Mouse (Mus musculus) G1E (cell line): Measurements from ENCODE around the gene Itih4. TPM values are rescaled to one million over a fixed set of nuclear protein-coding genes. Genes with fewer than 3 reads are reported as not detected.
A peak's percentile ranks its signal among the peaks of the same experiment; 100 is the strongest.

Source experiments
- ATAC-seq: 2 replicates; pipeline ENCODE4 v1.8.0; 2016; ENCODE audit warnings: mild to moderate bottlenecking; ENCODE audit not compliant: insufficient number of reproducible peaks, poor library complexity, low FRiP score, severe bottlenecking; ENCODE audit errors: extremely low read depth
- DNase-seq: peaks from one replicate; pipeline ENCODE4 v3.0.0; 2012; ENCODE audit warnings: low spot score
- H3K27me3 ChIP-seq: 2 replicates; pipeline ENCODE4 v1.6.1; 2012; ENCODE audit warnings: mild to moderate bottlenecking, low read length, inconsistent platforms; ENCODE audit not compliant: insufficient read depth
- H3K36me3 ChIP-seq: replicated peaks from 2 replicates; pipeline ENCODE3; 2012; ENCODE audit warnings: mild to moderate bottlenecking, inconsistent platforms
- H3K4me1 ChIP-seq: 2 replicates; pipeline ENCODE4 v1.6.1; 2012; ENCODE audit warnings: low read depth, low read length, inconsistent platforms, mixed read lengths; ENCODE audit not compliant: insufficient read depth
- H3K4me3 ChIP-seq: 2 replicates; pipeline ENCODE4 v1.5.1; 2012; ENCODE audit warnings: low read depth, mild to moderate bottlenecking, inconsistent platforms, low read length, moderate library complexity, mixed read lengths
- H3K9me3 ChIP-seq: replicated peaks from 2 replicates; pipeline ENCODE4 v1.6.1; 2012; ENCODE audit warnings: inconsistent platforms
- CTCF ChIP-seq: IDR thresholded peaks from 2 replicates; pipeline ENCODE4 v1.5.1; 2012; ENCODE audit warnings: low read depth, low read length, inconsistent platforms, mixed read lengths
- GATA1 ChIP-seq: IDR thresholded peaks from 2 replicates; pipeline ENCODE4 v1.6.1; 2012; ENCODE audit warnings: borderline replicate concordance, low read length, inconsistent platforms, mixed read lengths
- GATA2 ChIP-seq: IDR thresholded peaks from 2 replicates; pipeline ENCODE4 v1.6.1; 2012; ENCODE audit warnings: low read depth, low read length, inconsistent platforms, borderline replicate concordance
- POLR2AphosphoS5 ChIP-seq: IDR thresholded peaks from 2 replicates; pipeline ENCODE4 v1.6.1; 2012; ENCODE audit warnings: low read depth, low read length, inconsistent platforms; ENCODE audit not compliant: insufficient replicate concordance
- TAL1 ChIP-seq: conservative IDR thresholded peaks from 2 replicates; pipeline ENCODE4 v1.6.1; 2012; ENCODE audit warnings: low read depth, low read length, inconsistent platforms, mixed read lengths
- polyA plus RNA-seq: library from polyadenylated mRNA; stranded (reverse); fragments of >175 nt; gene quantifications from 2 replicates; pipeline ENCODE4 v1.2.3, GENCODE M21; 2012
- total RNA-seq, 2 experiments: library from RNA; stranded (forward) in 1 of 2; stranded (reverse) in 1 of 2; fragments of 200-1000 nt in 1 of 2; fragments of >200 nt in 1 of 2; fragmentation: Nextera tagmentation in 1 of 2; gene quantifications; 2 replicates each; pipeline ENCODE4 v1.2.3; 2014 to 2017

The Itih4 gene
- total and polyA plus RNA-seq, 3 experiments = 0.11 TPM; not detected in 2

GRCm38 (mm10) chr14:30943860-30944674 lies 57.8 kb downstream of the Itih4 start:
- TF ChIP-seq GATA1 (no peak), CTCF (peak; percentile 87), POLR2AphosphoS5 (no peak), GATA2 (no peak), TAL1 (no peak)
- no peak overlapping the region for H3K4me3 ChIP-seq
- H3K9me3 ChIP-seq = no peaks in the 10 kb centered on the region
- H3K4me1 ChIP-seq = peaks cover 2% of the 10 kb centered on the region; the same call in 1 of the 2 replicates
- DNase-seq (peak; percentile 32), ATAC-seq (no peak; the same call in 1 of the 2 replicates)
- H3K27me3 ChIP-seq = peaks cover 25% of the 10 kb centered on the region
- no peaks in the 10 kb centered on the region for H3K36me3 ChIP-seq

GRCm38 (mm10) chr14:30944745-30945144 lies 58.5 kb downstream of the Itih4 start:
- DNase-seq (no peak), ATAC-seq (no peak)
- H3K36me3 ChIP-seq = no peaks in the 10 kb centered on the region
- TF ChIP-seq GATA2 = no peak
- TF ChIP-seq TAL1 = no peak
- TF ChIP-seq POLR2AphosphoS5 = no peak
- no peak for TF ChIP-seq GATA1
- no peak for TF ChIP-seq CTCF
- peaks cover 25% of the 10 kb centered on the region for H3K27me3 ChIP-seq
- H3K9me3 ChIP-seq = no peaks in the 10 kb centered on the region
- no peak overlapping the region for H3K4me3 ChIP-seq
- peaks cover 5% of the 10 kb centered on the region; the same call in 1 of the 2 replicates for H3K4me1 ChIP-seq

- Histone ChIP-seq H3K27me3 (peaks cover 11% of the 10 kb centered on the region), H3K4me1 (peaks cover 28% of the 10 kb centered on the region), H3K4me3 (no peak overlapping the region), H3K9me3 (no peaks in the 10 kb centered on the region), H3K36me3 (peaks cover 12% of the 10 kb centered on the region)
- no peak for ATAC-seq
- TF ChIP-seq GATA1 (no peak), GATA2 (no peak), POLR2AphosphoS5 (no peak), TAL1 (no peak), CTCF (no peak)
- DNase-seq = no peak
These were observed 63.7 kb downstream of the Itih4 start for GRCm38 (mm10) chr14:30949986-30950385.

GRCm38 (mm10) chr14:30951154-30951825 lies 65.0 kb downstream of the Itih4 start, which contains the start of gene Nek4:
Gene Nek4 (plus strand): TSS chr14:30951377.
- Histone ChIP-seq H3K36me3 (peaks cover 19% of the 10 kb centered on the region), H3K4me3 (peak within 1 kb of the TSS; percentile 96), H3K4me1 (peaks cover 28% of the 10 kb centered on the region), H3K27me3 (0 out of 2 replicates have a peak, but pooled peaks cover under 1% of the 10 kb centered on the region), H3K9me3 (no peaks in the 10 kb centered on the region)
- DNase-seq (peak; percentile 93), ATAC-seq (peak; percentile 98)
- TF ChIP-seq POLR2AphosphoS5 = no peak
- no peak for TF ChIP-seq CTCF
- TF ChIP-seq GATA2 = no peak
- no peak for TF ChIP-seq GATA1
- no peak for TF ChIP-seq TAL1

Other genes with a start within 250 kb of the Itih4 start
- gene Rft1, start 232.1 kb upstream of the Itih4 start, total RNA-seq (2014; fragmentation: Nextera tagmentation) = 20.8 and 26.9 TPM in 2 replicates
- gene Rft1, start 232.1 kb upstream of the Itih4 start, total RNA-seq (2017) = 14.9 and 15.0 TPM in 2 replicates
- 2.7 and 4.4 TPM in 2 replicates for gene Rft1, start 232.1 kb upstream of the Itih4 start, polyA plus RNA-seq
- 26.2 and 26.6 TPM in 2 replicates for gene Sfmbt1, start 171.6 kb upstream of the Itih4 start, total RNA-seq (2014; fragmentation: Nextera tagmentation)
- gene Sfmbt1, start 171.6 kb upstream of the Itih4 start, total RNA-seq (2017) = 14.8 and 15.7 TPM in 2 replicates
- 2.0 and 3.1 TPM in 2 replicates for gene Sfmbt1, start 171.6 kb upstream of the Itih4 start, polyA plus RNA-seq
- gene Tmem110, start 60.9 kb upstream of the Itih4 start, total RNA-seq (2014; fragmentation: Nextera tagmentation) = 12.2 and 12.5 TPM in 2 replicates
- 5.8 and 6.0 TPM in 2 replicates for gene Tmem110, start 60.9 kb upstream of the Itih4 start, total RNA-seq (2017)
- gene Tmem110, start 60.9 kb upstream of the Itih4 start, polyA plus RNA-seq = 14.5 and 14.6 TPM in 2 replicates
- 1.2 TPM in 1 of 2 replicates, not detected in the other for gene Mustn1, start 7.3 kb upstream of the Itih4 start, total RNA-seq (2014; fragmentation: Nextera tagmentation)
- 0.38 and 0.64 TPM in 2 replicates for gene Mustn1, start 7.3 kb upstream of the Itih4 start, total RNA-seq (2017)
- gene Mustn1, start 7.3 kb upstream of the Itih4 start, polyA plus RNA-seq = 0.06 and 0.20 TPM in 2 replicates
- gene Itih3, start 37.3 kb downstream of the Itih4 start, total RNA-seq (2014; fragmentation: Nextera tagmentation) = not detected in 2 replicates
- not detected in 2 replicates for gene Itih3, start 37.3 kb downstream of the Itih4 start, total RNA-seq (2017)
- not detected in 2 replicates for gene Itih3, start 37.3 kb downstream of the Itih4 start, polyA plus RNA-seq
- gene Itih1, start 56.8 kb downstream of the Itih4 start, total RNA-seq (2014; fragmentation: Nextera tagmentation) = not detected in 2 replicates
- gene Itih1, start 56.8 kb downstream of the Itih4 start, total RNA-seq (2017) = not detected in 2 replicates
- not detected in 2 replicates for gene Itih1, start 56.8 kb downstream of the Itih4 start, polyA plus RNA-seq
- gene Nek4, start 64.9 kb downstream of the Itih4 start, total RNA-seq (2014; fragmentation: Nextera tagmentation) = 21.9 and 23.0 TPM in 2 replicates
- 13.6 and 14.6 TPM in 2 replicates for gene Nek4, start 64.9 kb downstream of the Itih4 start, total RNA-seq (2017)
- 6.3 and 7.3 TPM in 2 replicates for gene Nek4, start 64.9 kb downstream of the Itih4 start, polyA plus RNA-seq
- 48.8 and 53.6 TPM in 2 replicates for gene Glt8d1, start 114.9 kb downstream of the Itih4 start, total RNA-seq (2014; fragmentation: Nextera tagmentation)
- gene Glt8d1, start 114.9 kb downstream of the Itih4 start, total RNA-seq (2017) = 23.7 and 34.4 TPM in 2 replicates
- gene Glt8d1, start 114.9 kb downstream of the Itih4 start, polyA plus RNA-seq = 4.5 and 4.7 TPM in 2 replicates
- gene Spcs1, start 115.2 kb downstream of the Itih4 start, total RNA-seq (2014; fragmentation: Nextera tagmentation) = 124 and 129 TPM in 2 replicates
- 169 and 173 TPM in 2 replicates for gene Spcs1, start 115.2 kb downstream of the Itih4 start, total RNA-seq (2017)
- gene Spcs1, start 115.2 kb downstream of the Itih4 start, polyA plus RNA-seq = 17.7 TPM in 2 replicates
- 144 and 168 TPM in 2 replicates for gene Pbrm1, start 132.7 kb downstream of the Itih4 start, total RNA-seq (2014; fragmentation: Nextera tagmentation)
- 51.4 and 61.2 TPM in 2 replicates for gene Pbrm1, start 132.7 kb downstream of the Itih4 start, total RNA-seq (2017)
- 11.9 and 15.3 TPM in 2 replicates for gene Pbrm1, start 132.7 kb downstream of the Itih4 start, polyA plus RNA-seq
- gene Gnl3, start 132.7 kb downstream of the Itih4 start, total RNA-seq (2014; fragmentation: Nextera tagmentation) = 376 and 398 TPM in 2 replicates
- gene Gnl3, start 132.7 kb downstream of the Itih4 start, total RNA-seq (2017) = 271 and 308 TPM in 2 replicates
- gene Gnl3, start 132.7 kb downstream of the Itih4 start, polyA plus RNA-seq = 21.8 and 37.9 TPM in 2 replicates
- 32.1 and 36.7 TPM in 2 replicates for gene Smim4, start 242.5 kb downstream of the Itih4 start, total RNA-seq (2014; fragmentation: Nextera tagmentation)
- 167 and 173 TPM in 2 replicates for gene Smim4, start 242.5 kb downstream of the Itih4 start, total RNA-seq (2017)
- 71.4 and 93.4 TPM in 2 replicates for gene Smim4, start 242.5 kb downstream of the Itih4 start, polyA plus RNA-seq
- gene Nt5dc2, start 244.6 kb downstream of the Itih4 start, total RNA-seq (2014; fragmentation: Nextera tagmentation) = 213 and 233 TPM in 2 replicates
- 136 and 175 TPM in 2 replicates for gene Nt5dc2, start 244.6 kb downstream of the Itih4 start, total RNA-seq (2017)
- gene Nt5dc2, start 244.6 kb downstream of the Itih4 start, polyA plus RNA-seq = 381 and 572 TPM in 2 replicates